Mouse (Mus musculus) forebrain, postnatal 0 days (tissue): Measurements from ENCODE around the gene Astn2. TPM values are rescaled to one million over a fixed set of nuclear protein-coding genes. Genes with fewer than 3 reads are reported as not detected.
A peak's percentile ranks its signal among the peaks of the same experiment; 100 is the strongest.

Experiments
- ATAC-seq: fragments of 200-750 bp; cut with Nextera tagmentation; 2 replicates; pipeline ENCODE4 v1.8.0; 2017; ENCODE audit warnings: mild to moderate bottlenecking, moderate library complexity
- DNase-seq: peaks from one replicate; pipeline ENCODE4 v3.0.0-alpha.2; 2015
- H3K27ac ChIP-seq: fragments of 300-500 bp; sonication (generic); 2 replicates; pipeline ENCODE4 v1.5.1; 2014; ENCODE audit warnings: low read depth, mild to moderate bottlenecking, antibody characterized with exemption, low read length, moderate library complexity, mixed read lengths
- H3K27me3 ChIP-seq: fragments of 300-500 bp; sonication (generic); 2 replicates; pipeline ENCODE4 v1.6.1; 2014; ENCODE audit warnings: mild to moderate bottlenecking, low read length, mixed read lengths; ENCODE audit not compliant: insufficient read depth
- H3K36me3 ChIP-seq: fragments of 300-500 bp; sonication (generic); 2 replicates; pipeline ENCODE4 v1.6.1; 2014; ENCODE audit warnings: mild to moderate bottlenecking, moderate library complexity; ENCODE audit not compliant: insufficient read depth
- H3K4me1 ChIP-seq: fragments of 300-500 bp; sonication (generic); 2 replicates; pipeline ENCODE4 v1.6.1; 2014; ENCODE audit warnings: antibody characterized with exemption; ENCODE audit not compliant: insufficient read depth
- H3K4me2 ChIP-seq: fragments of 300-500 bp; sonication (generic); 2 replicates; pipeline ENCODE4 v1.6.1; 2014; ENCODE audit warnings: low read depth, mild to moderate bottlenecking, moderate library complexity
- H3K4me3 ChIP-seq: fragments of 300-500 bp; sonication (generic); 2 replicates; pipeline ENCODE4 v1.5.1; 2014; ENCODE audit warnings: low read depth, low read length, mixed read lengths
- H3K9ac ChIP-seq: fragments of 300-500 bp; sonication (generic); 2 replicates; pipeline ENCODE4 v1.6.1; 2014; ENCODE audit warnings: mild to moderate bottlenecking
- H3K9me3 ChIP-seq: fragments of 300-500 bp; sonication (generic); 2 replicates; pipeline ENCODE4 v1.6.1; 2016; ENCODE audit warnings: low read length
- CTCF ChIP-seq: sonication (generic); IDR thresholded peaks from 2 replicates; pipeline ENCODE4 v1.5.1; 2016; ENCODE audit warnings: antibody characterized with exemption, control low read depth, low read depth
- WGBS: fragments of 180-500 bp; shearing (Covaris S2); extraction: QIAGEN DNeasy Blood & Tissue Kit; methylation state at CpG from one replicate; pipeline ENCODE4 v1.1.7; 2014; 5-methylcytosine and 5-hydroxymethylcytosine counted together
- polyA plus RNA-seq: library from polyadenylated mRNA; unstranded; fragments of >200 nt; fragmentation: Nextera tagmentation; extraction: Ambion mirVana; gene quantifications from 2 replicates; pipeline ENCODE4 v1.2.1, GENCODE M21; 2015
- total RNA-seq: library from RNA; depleted of rRNA; stranded (reverse); fragments of >200 nt; gene quantifications from 2 replicates; pipeline ENCODE4 v1.2.3, GENCODE M21; 2014

Gene Astn2
- total and polyA plus RNA-seq, 2 experiments from 2014 or later: 0.98 to 20.9 TPM

- Histone ChIP-seq H3K27ac (no peak overlapping the region), H3K36me3 (no peaks in the 10 kb centered on the region), H3K4me2 (no peak overlapping the region), H3K4me1 (no peaks in the 10 kb centered on the region), H3K4me3 (no peak overlapping the region), H3K9ac (no peak overlapping the region), H3K27me3 (no peaks in the 10 kb centered on the region), H3K9me3 (no peaks in the 10 kb centered on the region)
- WGBS: 70% methylated on average over 4 of the region's 4 CpGs
- DNase-seq (no peak), ATAC-seq (no peak)
- no peak for TF ChIP-seq CTCF
Observed at GRCm38 (mm10) chr4:65673418-65673933, 730.9 kb downstream of the Astn2 start.

DNA sequence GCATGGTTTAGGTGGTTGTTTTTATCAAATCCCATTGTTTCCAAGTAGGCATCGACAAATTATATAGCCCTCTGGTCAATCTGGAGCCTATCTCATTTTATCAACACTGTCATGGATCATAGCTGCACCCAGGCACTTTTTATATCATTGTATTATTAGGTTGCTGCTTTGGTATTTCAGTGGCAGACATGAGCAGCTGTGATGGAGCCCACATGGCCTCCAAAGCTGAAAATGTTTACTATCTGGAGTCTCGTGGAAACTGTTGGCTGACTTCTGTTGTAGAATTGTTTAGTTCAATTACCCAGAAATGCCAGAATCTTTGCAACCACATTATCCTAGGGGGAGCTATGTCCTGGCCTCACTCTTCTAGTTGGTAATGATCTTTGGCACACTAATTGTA, 732.1 kb downstream of the Astn2 start:
- Histone ChIP-seq H3K4me3 (no peak overlapping the region), H3K27me3 (no peaks in the 10 kb centered on the region), H3K36me3 (no peaks in the 10 kb centered on the region), H3K4me2 (no peak overlapping the region), H3K9me3 (no peaks in the 10 kb centered on the region), H3K27ac (no peak overlapping the region), H3K9ac (no peak overlapping the region), H3K4me1 (no peaks in the 10 kb centered on the region)
- 60% methylated on average over 2 of the region's 2 CpGs for WGBS
- DNase-seq (no peak), ATAC-seq (no peak)
- no peak for TF ChIP-seq CTCF

DNA sequence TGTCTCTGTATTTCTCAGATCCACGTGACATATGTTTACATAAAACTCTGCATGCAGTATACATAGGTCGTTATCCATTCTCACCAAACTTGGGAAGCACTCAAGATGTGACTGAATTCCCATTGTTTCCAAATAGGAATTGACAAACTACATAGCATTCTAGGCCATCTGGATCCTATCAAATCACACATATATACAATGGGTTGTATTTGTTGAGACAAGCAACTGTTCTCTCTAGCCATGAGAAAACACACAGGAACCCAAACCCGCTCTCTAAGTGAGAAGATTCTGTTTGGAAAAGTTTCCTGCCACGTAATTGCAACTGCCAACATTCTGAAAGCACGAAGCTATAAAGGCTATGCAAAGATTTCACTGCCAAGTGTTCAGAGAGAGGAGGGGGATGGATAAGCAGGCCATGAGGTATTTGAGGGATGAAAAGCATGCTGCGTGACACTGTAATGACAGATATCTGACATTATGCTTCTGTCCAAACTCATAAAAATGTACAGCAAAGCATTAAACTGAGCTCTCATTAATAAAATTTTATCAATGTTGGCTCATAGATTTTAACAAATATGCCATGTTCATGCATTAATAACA, 732.7 kb downstream of the Astn2 start:
- H3K4me1 ChIP-seq: no peaks in the 10 kb centered on the region
- WGBS: 27% methylated on average over 6 of the region's 6 CpGs
- peak; percentile 11 for DNase-seq

DNA sequence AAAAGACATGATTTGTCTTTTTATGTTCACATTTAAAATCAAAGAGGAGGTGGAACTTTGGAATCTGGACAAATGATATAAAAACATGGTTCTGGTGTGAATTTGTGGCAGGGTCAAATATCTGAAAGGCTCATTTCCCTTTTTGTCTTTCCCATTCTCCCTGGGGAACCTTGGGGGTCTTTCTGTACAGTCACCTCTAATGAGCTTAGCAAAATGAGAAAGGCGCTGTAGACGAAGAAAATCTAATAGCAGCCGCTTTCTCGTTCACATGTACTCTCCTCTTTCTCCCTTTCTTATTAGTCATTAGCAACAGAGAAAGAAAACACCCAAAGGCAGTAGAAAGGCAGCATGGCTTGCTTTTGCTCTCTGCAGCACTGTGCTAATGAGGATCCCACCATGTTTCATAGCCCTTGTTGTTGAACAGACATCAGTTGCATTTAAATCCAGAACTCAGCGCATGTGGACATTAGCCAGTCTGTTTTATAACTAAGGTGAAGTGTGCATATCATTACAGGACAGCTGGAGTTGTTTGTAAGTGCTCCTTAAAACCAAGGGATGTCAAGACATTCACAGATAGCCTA, 737.3 kb downstream of the Astn2 start:
- no peak overlapping the region for H3K4me2 ChIP-seq
- no peaks in the 10 kb centered on the region for H3K36me3 ChIP-seq
- H3K9ac ChIP-seq: no peak overlapping the region
- no peaks in the 10 kb centered on the region for H3K27me3 ChIP-seq
- ATAC-seq: no peak
- H3K27ac ChIP-seq: no peak overlapping the region
- no peak for DNase-seq
- H3K4me1 ChIP-seq: no peaks in the 10 kb centered on the region
- no peaks in the 10 kb centered on the region for H3K9me3 ChIP-seq
- WGBS: 18% methylated on average over 5 of the region's 5 CpGs
- TF ChIP-seq CTCF: no peak
- no peak overlapping the region for H3K4me3 ChIP-seq

More for the DNA sequence above, 732.7 kb downstream of the Astn2 start:
- Histone ChIP-seq H3K36me3 (no peaks in the 10 kb centered on the region), H3K4me3 (no peak overlapping the region), H3K9ac (no peak overlapping the region), H3K27me3 (no peaks in the 10 kb centered on the region), H3K27ac (no peak overlapping the region), H3K4me2 (no peak overlapping the region), H3K9me3 (no peaks in the 10 kb centered on the region)
- no peak; the same call in 1 of the 2 replicates for ATAC-seq
- TF ChIP-seq CTCF: no peak

- WGBS: 89% methylated on average over 6 of the region's 6 CpGs
- ATAC-seq: no peak
- no peaks in the 10 kb centered on the region for H3K4me1 ChIP-seq
- H3K4me2 ChIP-seq: no peak overlapping the region
- no peaks in the 10 kb centered on the region for H3K36me3 ChIP-seq
- no peak overlapping the region for H3K27ac ChIP-seq
- DNase-seq: no peak
- H3K27me3 ChIP-seq: no peaks in the 10 kb centered on the region
- no peaks in the 10 kb centered on the region for H3K9me3 ChIP-seq
- TF ChIP-seq CTCF: no peak
- H3K9ac ChIP-seq: no peak overlapping the region
- no peak overlapping the region for H3K4me3 ChIP-seq
Observed at GRCm38 (mm10) chr4:65663176-65663575, 741.2 kb downstream of the Astn2 start.

DNA sequence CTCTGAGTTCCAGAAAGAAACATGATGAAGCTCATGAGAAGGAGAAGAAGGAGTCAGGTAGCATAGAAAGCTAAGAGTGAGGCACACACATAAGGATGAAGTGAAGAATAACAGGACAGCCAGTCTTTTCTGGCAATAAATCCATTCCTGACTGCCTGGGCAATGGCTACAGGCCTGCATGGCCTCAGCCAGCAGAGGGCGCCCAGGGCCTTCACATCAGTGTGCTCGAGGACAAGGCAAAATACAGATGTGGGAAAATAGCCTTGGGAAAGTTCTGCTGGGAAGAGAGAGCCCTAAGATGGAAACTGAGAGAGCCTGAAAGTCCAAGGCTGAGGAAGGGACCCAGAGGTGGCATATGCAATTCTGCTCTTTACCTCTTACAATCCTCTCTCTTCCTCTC, 749.7 kb downstream of the Astn2 start:
- Histone ChIP-seq H3K9me3 (no peaks in the 10 kb centered on the region), H3K36me3 (no peaks in the 10 kb centered on the region), H3K27me3 (no peaks in the 10 kb centered on the region; the same call in 1 of the 2 replicates), H3K4me2 (no peak overlapping the region), H3K4me1 (no peaks in the 10 kb centered on the region), H3K4me3 (no peak overlapping the region), H3K27ac (no peak overlapping the region), H3K9ac (no peak overlapping the region)
- ATAC-seq (peak; percentile 91), DNase-seq (peak; percentile 88)
- TF ChIP-seq CTCF: peak; percentile 98
- WGBS: 0% methylated on average over 2 of the region's 2 CpGs

DNA sequence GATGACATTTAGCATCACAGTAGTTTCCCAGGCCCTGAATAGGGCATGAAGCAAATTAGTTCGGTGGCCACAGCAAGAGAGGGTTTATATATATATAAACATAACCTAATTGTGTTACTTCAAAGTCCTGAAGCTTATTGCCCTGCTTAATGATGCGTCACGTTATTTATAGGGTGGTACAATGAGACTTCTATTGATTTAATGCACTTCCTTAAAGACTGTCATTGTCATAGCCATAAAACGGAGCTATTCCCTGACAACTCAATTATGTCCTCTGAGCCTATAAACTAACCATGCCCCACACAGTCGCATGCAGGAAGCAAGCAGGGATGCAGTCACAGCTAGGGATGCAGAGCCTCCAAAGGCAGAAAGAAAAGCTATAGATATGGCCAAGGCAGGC, 761.8 kb downstream of the Astn2 start:
- Histone ChIP-seq H3K9ac (no peak overlapping the region), H3K4me2 (no peak overlapping the region), H3K4me1 (no peaks in the 10 kb centered on the region), H3K36me3 (no peaks in the 10 kb centered on the region), H3K4me3 (no peak overlapping the region), H3K9me3 (no peaks in the 10 kb centered on the region), H3K27ac (no peak overlapping the region), H3K27me3 (no peaks in the 10 kb centered on the region)
- ATAC-seq (no peak), DNase-seq (no peak)
- TF ChIP-seq CTCF: no peak
- WGBS: 42% methylated on average over 5 of the region's 5 CpGs
